Mouse (Mus musculus): ENCODE results near the gene Tmem207.

Tmem207 gene

GRCm38 (mm10) chr16:26454163-26454562 is 72.4 kb downstream of the Tmem207 start:
- DNase-seq (ENCODE audit: low read depth) = no peak
